In genomic region chr2:156982864-156983263, GRCm38 (mm10) we compare ENCODE assay signal across 9 mouse cellular contexts. TPM values are rescaled to one million over a fixed set of nuclear protein-coding genes. Genes with fewer than 3 reads are reported as not detected.
DNase-seq lines count a peak whose midpoint lies in the region; ATAC-seq and TF ChIP-seq lines count a peak whose summit lies in the region.
"Had no signal": no experiment of that assay in that cellular context is flagged by ENCODE, and none has a peak within 500 bp of the region (broad histone marks: within the 10 kb centered on the region; RNA-seq: fewer than 3 reads in every experiment).

No protein-coding gene starts in this region.

- H3K4me1 ChIP-seq in erythroblast, embryonic 14.5 days (ENCODE audit: control insufficient read depth): peaks cover 53% of the 10 kb centered on the region
- H3K4me1 ChIP-seq in liver, embryonic 14.5 days (replicated peaks; ENCODE audit: control insufficient read depth in 2 of 2, insufficient read depth in 2 of 2, low read length in 1 of 2): peaks cover 28 to 30% of the 10 kb centered on the region in 2 experiments
- no peaks in the 10 kb centered on the region for H3K4me1 ChIP-seq in forebrain, embryonic 16.5 days (replicated peaks; ENCODE audit: control insufficient read depth, insufficient read depth, low read length)

- intact Hi-C loops in gastrocnemius, postnatal 14 days (cut with DNase I; ENCODE audit: low total_unique reads): no loop called here

- H3K4me3 ChIP-seq in erythroblast, embryonic 14.5 days (replicated peaks): peak overlapping the region; percentile 36
- H3K4me3 ChIP-seq in liver, embryonic 14.5 days (ENCODE audit: insufficient read depth in 1 of 2, low read depth in 2 of 2, low read length in 2 of 2): peak overlapping the region in 1 of 2 experiments; percentile 24; a peak in 2 of 4 replicates
- no peak overlapping the region for H3K4me3 ChIP-seq in forebrain, embryonic 16.5 days (replicated peaks; ENCODE audit: low read length)
- H3K4me3 ChIP-seq: embryonic facial prominence, embryonic 13.5 days had no signal

- H3K9me3 ChIP-seq in erythroblast, embryonic 14.5 days (ENCODE audit: control insufficient read depth, low read length): no peaks in the 10 kb centered on the region
- H3K9me3 ChIP-seq in liver, embryonic 14.5 days (ENCODE audit: control insufficient read depth, low read length): no peaks in the 10 kb centered on the region
- no peaks in the 10 kb centered on the region for H3K9me3 ChIP-seq in forebrain, embryonic 16.5 days (ENCODE audit: control insufficient read depth, low read length)
- H3K9me3 ChIP-seq: embryonic facial prominence, embryonic 13.5 days had no signal

- peak overlapping the region; percentile 95 for H3K27ac ChIP-seq in liver, embryonic 14.5 days
- no peak overlapping the region for H3K27ac ChIP-seq in forebrain, embryonic 16.5 days (ENCODE audit: low read length)
- H3K27ac ChIP-seq: embryonic facial prominence, embryonic 13.5 days had no signal

- no peak for TF ChIP-seq CTCF in liver, embryonic 14.5 days (IDR thresholded peaks at IDR 0.05; ENCODE audit: low read depth)

- ATAC-seq in liver, embryonic 14.5 days (ENCODE audit: insufficient read depth): peak; percentile 94
- ATAC-seq in forebrain, embryonic 16.5 days: no peak

- peak overlapping the region; percentile 65 for H3K4me2 ChIP-seq in liver, embryonic 14.5 days (ENCODE audit: low read depth)
- H3K4me2 ChIP-seq in forebrain, embryonic 16.5 days (ENCODE audit: low read length): no peak overlapping the region
- H3K4me2 ChIP-seq: embryonic facial prominence, embryonic 13.5 days had no signal

- WGBS in liver, embryonic 14.5 days (ENCODE audit: insufficient replicate concordance): 7% methylated on average over 2 of the region's 2 CpGs
- WGBS in forebrain, embryonic 16.5 days: 69% methylated on average over 2 of the region's 2 CpGs

- peak overlapping the region; percentile 2 for H3K9ac ChIP-seq in liver, embryonic 14.5 days (replicated peaks)
- H3K9ac ChIP-seq in forebrain, embryonic 16.5 days (replicated peaks; ENCODE audit: low read depth, low read length): no peak overlapping the region
- H3K9ac ChIP-seq: embryonic facial prominence, embryonic 13.5 days had no signal

- TF ChIP-seq EP300 in liver, embryonic 14.5 days (IDR thresholded peaks at IDR 0.05; ENCODE audit: low read depth): peak; percentile 38; the same call in 1 of the 2 replicates

- no peaks in the 10 kb centered on the region for H3K27me3 ChIP-seq in erythroblast, embryonic 14.5 days (ENCODE audit: control insufficient read depth)
- H3K27me3 ChIP-seq in liver, embryonic 14.5 days (ENCODE audit: control insufficient read depth, insufficient read depth, low read length): no peaks in the 10 kb centered on the region
- no peaks in the 10 kb centered on the region for H3K27me3 ChIP-seq in forebrain, embryonic 16.5 days (replicated peaks; ENCODE audit: control insufficient read depth, insufficient read depth, low read length)
- H3K27me3 ChIP-seq: embryonic facial prominence, embryonic 13.5 days had no signal

- peaks cover 47% of the 10 kb centered on the region for H3K36me3 ChIP-seq in erythroblast, embryonic 14.5 days (ENCODE audit: control insufficient read depth)
- no peaks in the 10 kb centered on the region; the same call in 1 of the 2 replicates for H3K36me3 ChIP-seq in liver, embryonic 14.5 days (replicated peaks; ENCODE audit: control insufficient read depth, insufficient read depth, low read depth)
- no peaks in the 10 kb centered on the region for H3K36me3 ChIP-seq in forebrain, embryonic 16.5 days (ENCODE audit: control insufficient read depth, insufficient read depth)
- H3K36me3 ChIP-seq: embryonic facial prominence, embryonic 13.5 days had no signal

- DNase-seq in gastrocnemius, postnatal 14 days: peak; percentile 14
- no peak for DNase-seq in gastrocnemius, postnatal 10 days
- DNase-seq in MEL-GATA-1-ER (ENCODE audit: extremely low read depth, low read depth): peak; percentile 71
- peak; percentile 59 to 67 (median 66) for DNase-seq in liver, embryonic 14.5 days (ENCODE audit: low read depth in 3 of 3, low spot score in 3 of 3)
- DNase-seq in yolk sac, embryonic 10.5 days (ENCODE audit: low spot score): no peak
- DNase-seq in spleen, postnatal 36 days (ENCODE audit: low spot score in 2 of 2): no peak

RNA-seq across cellular contexts. Expression of gene Ndrg3, which starts 9.0 kb away (rescaled TPM):
- 10 to 100 TPM; 23.3 to 25.2 TPM for total RNA-seq in gastrocnemius, postnatal 14 days (2021)
- 10 to 100 TPM; 22.5 to 26.1 TPM for total RNA-seq in gastrocnemius, postnatal 10 days (2021)
- 1.6 and 2.0 TPM in 2 replicates for polyA plus RNA-seq in erythroblast, embryonic 14.5 days (2012)
- 30.3 and 31.7 TPM in 2 replicates for polyA plus RNA-seq in liver, embryonic 14.5 days (2012; rRNA removed)
- polyA plus RNA-seq in liver, embryonic 14.5 days (2014; fragmentation: Nextera tagmentation; extraction: Ambion mirVana): 29.2 and 34.8 TPM in 2 replicates
- 150 and 152 TPM in 2 replicates for polyA plus RNA-seq in forebrain, embryonic 16.5 days (2015; fragmentation: Nextera tagmentation; extraction: Ambion mirVana)

RNA-seq across cellular contexts. Expression of gene Dsn1, which starts 24.1 kb away (rescaled TPM):
- total RNA-seq in gastrocnemius, postnatal 14 days (2021): 1 to 10 TPM; 2.7 to 3.5 TPM
- 1 to 10 TPM; 5.3 to 6.0 TPM for total RNA-seq in gastrocnemius, postnatal 10 days (2021)
- polyA plus RNA-seq in erythroblast, embryonic 14.5 days (2012): 0.74 and 0.79 TPM in 2 replicates
- 11.2 and 19.2 TPM in 2 replicates for polyA plus RNA-seq in liver, embryonic 14.5 days (2012; rRNA removed)
- polyA plus RNA-seq in liver, embryonic 14.5 days (2014; fragmentation: Nextera tagmentation; extraction: Ambion mirVana): 30.2 and 30.6 TPM in 2 replicates
- 20.3 and 22.8 TPM in 2 replicates for polyA plus RNA-seq in forebrain, embryonic 16.5 days (2015; fragmentation: Nextera tagmentation; extraction: Ambion mirVana)

Comparison
In these comparisons a context has a peak if more than half of its experiments do, and no peak if none do; other contexts are left out.
1. DNase-seq: peak in gastrocnemius, postnatal 14 days (single experiment), MEL-GATA-1-ER (single experiment) and liver, embryonic 14.5 days (3 of 3); none in gastrocnemius, postnatal 10 days (single experiment), yolk sac, embryonic 10.5 days (single experiment) and spleen, postnatal 36 days (0 of 2).
2. RNA of gene Ndrg3, which starts 9.0 kb away (polyA plus RNA-seq): 150 to 152 TPM in forebrain, embryonic 16.5 days and 29.2 to 34.8 TPM in liver, embryonic 14.5 days; 1.6 to 2.0 TPM in erythroblast, embryonic 14.5 days; every median in the first group is over 10 times any median in the second.